Mouse (Mus musculus): ENCODE results near the gene Mettl14. TPM values are rescaled to one million over a fixed set of nuclear protein-coding genes. Genes with fewer than 3 reads are reported as not detected.
A peak's percentile ranks its signal among the peaks of the same experiment; 100 is the strongest.

Mettl14 gene
- polyA plus RNA-seq, 1 experiment from 2014 or later, result 9.4 TPM

- Histone ChIP-seq H3K9ac (no peak overlapping the region), H3K4me1 (replicated peaks) (no peaks in the 10 kb centered on the region), H3K4me3 (replicated peaks) (no peak overlapping the region), H3K4me2 (no peak overlapping the region), H3K9me3 (replicated peaks) (no peaks in the 10 kb centered on the region), H3K27ac (no peak overlapping the region), H3K27me3 (no peaks in the 10 kb centered on the region), H3K36me3 (peaks cover 8% of the 10 kb centered on the region; the same call in 1 of the 2 replicates)
- DNase-seq, result no peak
- WGBS (ENCODE audit: insufficient replicate concordance), result 59% methylated on average over 3 of the region's 3 CpGs
- ATAC-seq (ENCODE audit: low read depth), result no peak
These were observed 50.4 kb downstream of the Mettl14 start for GRCm38 (mm10) chr3:123335480-123335879.

DNA sequence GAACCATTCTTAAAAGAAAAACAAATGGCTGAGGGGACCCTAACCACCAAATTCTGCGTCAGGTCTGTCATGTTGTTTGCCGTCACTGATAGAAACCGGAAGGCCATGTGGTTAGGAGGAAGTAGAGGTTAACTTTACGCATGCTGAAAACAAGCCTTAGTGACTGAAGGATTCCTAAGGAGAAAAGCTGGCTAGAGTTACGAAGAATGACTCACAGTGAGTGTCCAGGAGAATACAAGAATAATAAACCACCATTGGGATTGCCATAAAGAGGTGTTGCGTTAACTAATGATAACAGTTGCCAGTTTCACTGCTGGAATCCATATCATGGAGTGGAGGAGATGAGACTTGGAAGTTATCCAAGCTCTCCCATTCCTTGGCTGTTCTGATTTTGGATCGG lies 51.0 kb downstream of the Mettl14 start:
- H3K36me3 ChIP-seq, result peaks cover 8% of the 10 kb centered on the region; the same call in 1 of the 2 replicates
- 44% methylated on average over 7 of the region's 7 CpGs for WGBS (ENCODE audit: insufficient replicate concordance)
- H3K4me1 ChIP-seq (replicated peaks), result no peaks in the 10 kb centered on the region
- no peak overlapping the region for H3K27ac ChIP-seq
- no peak for DNase-seq
- no peak for ATAC-seq (ENCODE audit: low read depth)
- H3K4me2 ChIP-seq, result no peak overlapping the region
- H3K4me3 ChIP-seq (replicated peaks), result no peak overlapping the region
- no peaks in the 10 kb centered on the region for H3K27me3 ChIP-seq
- no peaks in the 10 kb centered on the region for H3K9me3 ChIP-seq (replicated peaks)
- no peak overlapping the region for H3K9ac ChIP-seq

GRCm38 (mm10) chr3:123333055-123333424 lies 52.9 kb downstream of the Mettl14 start:
- Histone ChIP-seq H3K27me3 (no peaks in the 10 kb centered on the region), H3K27ac (no peak overlapping the region; the same call in 1 of the 2 replicates), H3K4me2 (no peak overlapping the region), H3K9ac (no peak overlapping the region), H3K4me3 (replicated peaks) (no peak overlapping the region), H3K4me1 (replicated peaks) (no peaks in the 10 kb centered on the region), H3K36me3 (peaks cover 7% of the 10 kb centered on the region; the same call in 1 of the 2 replicates), H3K9me3 (replicated peaks) (no peaks in the 10 kb centered on the region)
- ATAC-seq (ENCODE audit: low read depth) (peak; percentile 76), DNase-seq (peak; percentile 5)
- 36% methylated on average over 4 of the region's 4 CpGs for WGBS (ENCODE audit: insufficient replicate concordance)

GRCm38 (mm10) chr3:123332330-123333054 lies 53.4 kb downstream of the Mettl14 start:
- Histone ChIP-seq H3K27me3 (no peaks in the 10 kb centered on the region), H3K9me3 (replicated peaks) (no peaks in the 10 kb centered on the region), H3K36me3 (peaks cover 2% of the 10 kb centered on the region; the same call in 1 of the 2 replicates), H3K4me1 (replicated peaks) (no peaks in the 10 kb centered on the region), H3K27ac (no peak overlapping the region), H3K4me2 (no peak overlapping the region), H3K9ac (no peak overlapping the region), H3K4me3 (replicated peaks) (no peak overlapping the region)
- DNase-seq (no peak), ATAC-seq (ENCODE audit: low read depth) (no peak; the same call in 1 of the 2 replicates)
- WGBS (ENCODE audit: insufficient replicate concordance), result 71% methylated on average over 2 of the region's 2 CpGs

GRCm38 (mm10) chr3:123330221-123330620 lies 55.7 kb downstream of the Mettl14 start:
- ATAC-seq (ENCODE audit: low read depth) (no peak), DNase-seq (no peak)
- no peaks in the 10 kb centered on the region for H3K36me3 ChIP-seq
- no peak overlapping the region for H3K9ac ChIP-seq
- no peaks in the 10 kb centered on the region for H3K4me1 ChIP-seq (replicated peaks)
- H3K9me3 ChIP-seq (replicated peaks), result no peaks in the 10 kb centered on the region
- no peaks in the 10 kb centered on the region for H3K27me3 ChIP-seq
- H3K4me2 ChIP-seq, result no peak overlapping the region
- 66% methylated on average over 4 of the region's 4 CpGs for whole genome bisulfite sequencing (ENCODE audit: insufficient replicate concordance)
- no peak overlapping the region for H3K4me3 ChIP-seq (replicated peaks)
- no peak overlapping the region for H3K27ac ChIP-seq

GRCm38 (mm10) chr3:123329251-123329650 lies 56.7 kb downstream of the Mettl14 start:
- Histone ChIP-seq H3K4me2 (no peak overlapping the region), H3K9ac (no peak overlapping the region), H3K36me3 (no peaks in the 10 kb centered on the region), H3K27ac (no peak overlapping the region), H3K9me3 (replicated peaks) (no peaks in the 10 kb centered on the region), H3K27me3 (no peaks in the 10 kb centered on the region), H3K4me1 (replicated peaks) (no peaks in the 10 kb centered on the region; the same call in 1 of the 2 replicates), H3K4me3 (replicated peaks) (no peak overlapping the region)
- ATAC-seq (ENCODE audit: low read depth), result no peak
- 64% methylated on average over 6 of the region's 6 CpGs for WGBS (ENCODE audit: insufficient replicate concordance)
- no peak for DNase-seq

GRCm38 (mm10) chr3:123324326-123324725 lies 61.6 kb downstream of the Mettl14 start:
- Histone ChIP-seq H3K4me2 (no peak overlapping the region), H3K36me3 (no peaks in the 10 kb centered on the region), H3K9ac (no peak overlapping the region), H3K27ac (no peak overlapping the region), H3K27me3 (no peaks in the 10 kb centered on the region), H3K9me3 (replicated peaks) (no peaks in the 10 kb centered on the region), H3K4me3 (replicated peaks) (no peak overlapping the region), H3K4me1 (replicated peaks) (peaks cover 2% of the 10 kb centered on the region; the same call in 1 of the 2 replicates)
- 54% methylated on average over 4 of the region's 4 CpGs for WGBS (ENCODE audit: insufficient replicate concordance)
- DNase-seq, result no peak
- no peak for ATAC-seq (ENCODE audit: low read depth)

DNA sequence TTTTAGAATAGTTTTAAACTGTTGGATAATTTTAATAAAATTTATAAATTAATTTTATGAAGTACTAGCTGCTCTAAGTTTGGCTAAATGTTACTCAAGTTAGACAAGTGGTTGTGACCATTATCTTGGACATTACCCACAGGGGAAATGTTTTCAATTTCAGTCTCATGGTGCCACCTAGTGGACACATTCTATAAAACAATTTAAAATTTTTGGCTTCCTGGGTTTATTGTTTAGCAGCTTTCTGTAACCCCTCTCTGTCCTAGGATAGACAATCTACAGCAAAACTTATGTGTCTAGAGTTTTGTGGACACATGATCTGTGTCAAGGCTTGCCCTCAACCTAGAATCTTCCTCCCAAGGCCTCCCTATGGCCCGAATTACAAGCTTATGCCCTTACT lies 63.8 kb downstream of the Mettl14 start:
- Histone ChIP-seq H3K27ac (no peak overlapping the region), H3K36me3 (no peaks in the 10 kb centered on the region), H3K9me3 (replicated peaks) (no peaks in the 10 kb centered on the region), H3K4me1 (replicated peaks) (peaks cover 2% of the 10 kb centered on the region; the same call in 1 of the 2 replicates), H3K4me2 (no peak overlapping the region), H3K9ac (no peak overlapping the region), H3K4me3 (replicated peaks) (no peak overlapping the region), H3K27me3 (no peaks in the 10 kb centered on the region)
- ATAC-seq (ENCODE audit: low read depth) (no peak), DNase-seq (no peak)
- WGBS (ENCODE audit: insufficient replicate concordance), result 19% methylated on average over 1 of the region's 1 CpGs

GRCm38 (mm10) chr3:123321612-123322011 lies 64.3 kb downstream of the Mettl14 start:
- Histone ChIP-seq H3K27me3 (no peaks in the 10 kb centered on the region), H3K36me3 (no peaks in the 10 kb centered on the region), H3K4me2 (no peak overlapping the region), H3K27ac (no peak overlapping the region), H3K4me1 (replicated peaks) (peaks cover 2% of the 10 kb centered on the region; the same call in 1 of the 2 replicates), H3K9me3 (replicated peaks) (no peaks in the 10 kb centered on the region), H3K9ac (no peak overlapping the region), H3K4me3 (replicated peaks) (no peak overlapping the region)
- DNase-seq, result no peak
- WGBS (ENCODE audit: insufficient replicate concordance), result 73% methylated on average over 6 of the region's 6 CpGs
- peak; percentile 23; the same call in 1 of the 2 replicates for ATAC-seq (ENCODE audit: low read depth)

DNA sequence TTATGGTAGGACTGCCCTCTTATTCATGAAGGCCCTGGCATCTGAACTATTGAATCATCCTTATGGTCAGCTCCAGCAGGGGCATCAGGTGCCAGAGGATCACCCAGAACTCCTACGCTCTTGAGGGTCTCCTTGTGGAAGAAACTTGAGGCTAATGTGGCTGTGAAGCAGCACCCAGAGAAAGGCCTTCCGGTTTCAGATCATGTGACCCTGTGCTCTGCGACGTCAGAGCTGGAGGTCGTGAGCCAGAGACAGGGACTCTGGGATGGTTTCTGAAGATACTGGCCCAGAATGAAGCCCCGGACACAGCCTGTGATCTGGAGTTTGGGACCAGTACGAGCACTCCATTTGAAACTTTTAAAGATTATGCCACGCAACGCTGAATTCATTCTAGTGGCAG lies 65.6 kb downstream of the Mettl14 start:
- Histone ChIP-seq H3K4me1 (replicated peaks) (peaks cover 2% of the 10 kb centered on the region; the same call in 1 of the 2 replicates), H3K36me3 (no peaks in the 10 kb centered on the region), H3K9ac (no peak overlapping the region), H3K4me2 (no peak overlapping the region), H3K4me3 (replicated peaks) (no peak overlapping the region), H3K27me3 (no peaks in the 10 kb centered on the region), H3K9me3 (replicated peaks) (no peaks in the 10 kb centered on the region), H3K27ac (no peak overlapping the region)
- DNase-seq (no peak), ATAC-seq (ENCODE audit: low read depth) (no peak; the same call in 1 of the 2 replicates)
- 64% methylated on average over 9 of the region's 9 CpGs for WGBS (ENCODE audit: insufficient replicate concordance)

Measured in liver, embryonic 13.5 days (tissue).